Mouse (Mus musculus) pancreas, adult 10 weeks (tissue): ENCODE results near the gene Rabepk. TPM values are rescaled to one million over a fixed set of nuclear protein-coding genes. Genes with fewer than 3 reads are reported as not detected.

Experiments used
- polyA plus RNA-seq: library from polyadenylated mRNA; stranded (reverse); fragments of 350-450 nt; fragmentation: Illumina TruSeq; extraction: RNeasy Lipid Tissue Mini Kit (QIAGEN cat#74804); gene quantifications from one replicate; pipeline ENCODE4 v1.2.3, GENCODE M21; 2015; ENCODE audit warnings: low read depth, low replicate concordance; ENCODE audit not compliant: insufficient read depth

The Rabepk gene
- 2.5 TPM for polyA plus RNA-seq

DNA sequence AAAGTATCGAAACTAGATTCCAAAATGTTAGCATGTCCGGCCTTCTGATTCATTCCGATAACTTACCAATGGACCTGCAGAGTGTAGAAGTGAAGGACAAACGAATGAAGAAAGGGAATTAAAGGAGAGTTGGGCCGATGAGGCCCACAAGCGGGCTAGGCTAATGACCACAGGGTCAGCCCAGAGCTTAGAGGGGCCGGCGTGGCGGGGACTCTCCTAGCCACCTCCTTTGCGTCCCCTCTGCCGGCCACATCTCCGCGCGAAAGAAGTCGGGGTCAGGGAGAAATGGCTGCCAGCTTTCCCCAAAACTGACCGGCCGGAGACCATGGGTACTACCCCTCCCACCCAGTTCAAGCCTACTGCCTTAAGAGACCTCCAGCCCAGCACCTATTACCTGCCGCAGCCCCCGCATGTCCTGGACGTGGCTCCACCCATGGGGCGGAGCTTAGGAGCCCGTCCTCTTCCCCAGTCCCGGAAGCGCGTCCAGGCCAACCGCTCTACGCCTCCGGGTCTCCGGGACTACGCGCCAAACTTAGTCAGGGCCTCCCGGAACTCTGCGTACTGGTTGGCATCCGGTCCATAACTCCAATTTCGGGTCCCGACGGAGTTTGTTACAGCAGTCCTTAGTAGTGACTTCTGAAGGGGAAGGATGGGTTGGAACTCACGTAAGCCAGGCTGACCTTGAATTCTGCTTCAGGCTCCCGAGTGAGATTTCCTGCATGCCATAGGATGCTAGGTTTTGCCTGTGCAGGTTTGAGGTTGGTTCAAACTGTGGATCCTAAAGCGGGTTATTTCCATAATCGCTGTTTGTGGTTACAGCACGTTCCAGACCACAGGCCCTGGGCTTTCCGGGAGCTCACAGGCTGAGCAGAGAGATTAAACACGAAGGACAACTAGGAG is at the start of gene Rabepk:
TSS of gene Rabepk (minus strand) at position 556 of the 900 bp plus-strand sequence.

DNA sequence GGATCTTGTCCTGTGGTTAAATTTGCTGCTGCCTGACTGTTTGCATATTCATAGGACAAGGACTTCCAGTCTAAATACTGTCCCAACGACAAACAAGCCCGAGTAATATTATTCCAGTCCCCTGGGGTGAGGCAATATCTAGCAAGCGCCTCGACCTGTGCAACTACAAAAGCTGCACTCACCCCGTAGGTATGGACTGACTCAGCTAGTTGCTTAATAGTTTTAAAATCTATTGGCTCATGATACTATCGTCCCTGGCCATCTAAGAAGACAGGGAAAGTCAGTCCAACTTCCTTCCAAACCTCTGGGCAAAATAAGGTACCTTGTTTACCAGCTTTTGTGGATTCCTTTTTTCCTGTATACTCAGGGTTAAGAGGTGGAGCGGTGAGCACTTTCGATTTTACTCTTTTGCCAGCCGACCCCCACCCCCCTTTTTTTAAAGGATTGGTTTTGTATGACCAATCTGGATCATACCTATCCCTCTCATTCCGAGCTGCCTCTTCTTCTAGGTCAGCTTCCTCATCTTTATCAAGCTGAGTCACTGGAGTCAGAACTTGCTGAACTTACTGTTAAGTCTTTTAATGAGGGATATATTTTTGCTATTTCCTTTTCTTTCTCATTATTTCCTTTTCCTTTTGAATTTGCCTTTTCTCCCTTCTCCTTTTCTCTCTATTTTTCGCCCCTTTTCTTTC is 33.2 kb upstream of the Rabepk start, which contains the start of gene Gm34653:
TSS of gene Gm34653 (plus strand) at position 242 of the 692 bp plus-strand sequence.

DNA sequence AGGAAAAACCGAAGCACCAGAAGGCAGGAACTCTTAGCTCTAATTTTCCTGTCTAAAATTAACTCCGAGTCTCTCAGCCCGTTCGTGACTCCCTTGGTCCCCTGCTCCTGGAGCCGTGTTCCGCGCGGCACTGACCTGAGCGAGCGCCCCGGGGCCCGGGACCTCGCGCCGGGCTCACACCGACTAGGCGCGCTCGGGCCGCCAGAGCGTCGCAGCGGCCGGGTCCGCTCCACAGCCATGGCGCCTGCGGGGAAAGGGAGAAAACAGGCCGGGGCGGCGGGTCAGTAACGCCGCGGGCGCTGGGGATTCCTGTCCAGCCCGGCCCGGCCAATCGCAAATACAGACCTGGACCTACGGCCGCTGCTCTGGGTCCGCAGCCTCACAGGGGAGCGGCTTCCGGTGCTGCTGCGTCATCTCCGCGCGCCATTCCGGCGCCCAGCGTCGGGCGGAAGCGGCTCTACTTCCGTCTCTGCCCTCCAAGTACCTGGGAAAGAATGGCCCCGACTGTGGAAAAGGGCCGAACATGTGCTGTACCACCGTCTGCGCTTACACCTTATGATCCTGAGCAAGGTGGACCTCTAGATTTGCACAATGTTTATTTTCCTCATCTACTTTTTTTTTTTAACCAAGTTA is 26.2 kb upstream of the Rabepk start, which contains the start of gene Fbxw2:
TSS of gene Fbxw2 (minus strand) at position 485 of the 633 bp plus-strand sequence.

DNA sequence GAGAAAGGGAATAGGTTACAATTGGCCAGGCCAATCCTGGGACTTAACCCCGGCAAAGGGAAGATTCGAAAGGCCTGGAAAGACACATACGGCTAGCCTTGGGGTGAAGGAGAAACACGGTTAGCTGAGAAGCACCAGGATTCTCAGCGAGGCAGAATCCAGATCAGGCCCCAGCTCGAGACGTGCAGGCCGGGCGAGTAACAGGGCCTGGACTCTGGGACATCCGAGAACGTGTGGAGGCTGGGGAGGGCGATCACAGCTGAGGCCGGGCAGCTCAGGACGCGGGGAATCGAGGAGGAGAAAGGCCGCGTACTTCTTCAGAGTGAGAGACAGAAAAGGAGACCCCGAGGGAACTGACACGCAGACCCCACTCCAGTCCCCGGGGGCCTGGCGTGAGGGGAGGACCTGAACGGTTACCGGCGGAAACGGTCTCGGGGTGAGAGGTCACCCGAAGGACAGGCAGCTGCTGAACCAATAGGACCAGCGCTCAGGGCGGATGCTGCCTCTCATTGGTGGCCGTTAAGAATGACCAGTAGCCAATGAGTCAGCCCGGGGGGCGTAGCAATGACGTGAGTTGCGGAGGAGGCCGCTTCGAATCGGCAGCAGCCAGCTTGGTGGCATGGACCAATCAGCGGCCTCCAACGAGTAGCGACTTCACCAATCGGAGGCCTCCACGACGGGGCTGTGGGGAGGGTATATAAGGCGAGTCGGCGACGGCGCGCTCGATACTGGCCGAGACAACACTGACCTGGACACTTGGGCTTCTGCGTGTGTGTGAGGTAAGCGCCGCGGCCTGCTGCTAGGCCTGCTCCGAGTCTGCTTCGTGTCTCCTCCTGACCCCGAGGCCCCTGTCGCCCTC is 28.1 kb downstream of the Rabepk start, which contains the start of gene Hspa5:
TSS of gene Hspa5 (plus strand) at position 603 of the 859 bp plus-strand sequence.

DNA sequence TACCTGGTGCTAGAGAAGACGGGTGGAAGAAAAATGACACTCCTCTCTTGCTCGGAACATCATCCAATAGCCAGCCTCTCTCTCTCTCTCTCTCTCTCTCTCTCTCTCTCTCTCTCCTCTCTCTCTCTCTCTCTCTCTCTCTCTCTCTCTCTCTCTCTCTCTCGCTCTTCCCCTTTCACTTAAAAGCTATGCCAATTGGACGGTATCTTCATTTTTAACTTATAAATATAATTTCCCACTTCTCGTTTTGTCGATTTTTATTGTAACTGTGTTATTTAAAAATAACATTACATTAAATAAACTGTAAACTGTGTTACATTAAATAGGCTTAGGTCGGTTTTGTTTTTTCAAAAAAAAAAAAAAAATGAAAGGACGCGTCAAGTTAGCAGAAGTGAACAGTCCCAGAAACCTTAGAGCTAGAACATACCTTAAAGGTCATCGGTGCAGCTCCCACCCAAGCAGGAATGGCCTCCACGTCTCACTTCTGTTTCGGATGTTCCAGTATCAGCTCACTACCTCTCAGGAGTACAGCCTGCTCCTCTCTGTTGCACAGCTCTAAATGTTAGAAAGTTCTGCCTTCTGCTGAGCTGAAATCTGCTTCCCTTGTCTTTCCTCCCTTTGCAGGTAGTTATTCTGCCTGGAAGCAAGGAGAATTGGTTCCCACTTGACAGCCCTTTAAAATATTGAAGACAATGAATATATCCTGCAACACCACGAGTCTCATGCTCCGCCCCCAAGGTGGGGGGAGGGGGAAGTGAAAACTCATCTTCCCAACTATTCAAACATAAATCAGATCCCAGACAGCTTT is 45.0 kb downstream of the Rabepk start, which contains the start of gene Gapvd1:
TSS of gene Gapvd1 (minus strand) at position 682 of the 808 bp plus-strand sequence.

Other genes with a start within 250 kb of the Rabepk start
- 13.4 TPM for gene Gapvd1, start 44.7 kb downstream of the Rabepk start, polyA plus RNA-seq
- gene Hspa5, start 27.9 kb downstream of the Rabepk start, polyA plus RNA-seq = 260 TPM
- 16.5 TPM for gene Fbxw2, start 26.4 kb upstream of the Rabepk start, polyA plus RNA-seq
- not detected for gene Gm34653, start 33.1 kb upstream of the Rabepk start, polyA plus RNA-seq
- gene Cutal, start 74.5 kb upstream of the Rabepk start, polyA plus RNA-seq = 4.3 TPM
- 7.3 TPM for gene Psmd5, start 75.1 kb upstream of the Rabepk start, polyA plus RNA-seq
- gene Phf19, start 114.1 kb upstream of the Rabepk start, polyA plus RNA-seq = 0.44 TPM
- 3.5 TPM for gene Traf1, start 161.9 kb upstream of the Rabepk start, polyA plus RNA-seq